Mouse (Mus musculus) neural tube, embryonic 10.5 days (tissue): ENCODE data around the gene A830018L16Rik.

ENCODE experiments used
- DNase-seq: peaks from one replicate; pipeline ENCODE4 v3.0.0-alpha.2; 2017; ENCODE audit warnings: low spot score; ENCODE audit errors: extremely low spot score

A830018L16Rik gene

GRCm38 (mm10) chr1:11650137-11650536, 236.2 kb downstream of the A830018L16Rik start:
- DNase-seq = no peak

- no peak for DNase-seq
Observed at GRCm38 (mm10) chr1:11652773-11653172, 238.9 kb downstream of the A830018L16Rik start.

- no peak for DNase-seq
Observed at GRCm38 (mm10) chr1:11657341-11658060, 243.6 kb downstream of the A830018L16Rik start.

- DNase-seq = no peak
Observed at GRCm38 (mm10) chr1:11658061-11658625, 244.2 kb downstream of the A830018L16Rik start.

GRCm38 (mm10) chr1:11744749-11745314, 330.9 kb downstream of the A830018L16Rik start:
- DNase-seq = no peak

- no peak for DNase-seq
Observed at GRCm38 (mm10) chr1:11748424-11748823, 334.5 kb downstream of the A830018L16Rik start.

- DNase-seq = no peak
Observed at GRCm38 (mm10) chr1:11750065-11750464, 336.2 kb downstream of the A830018L16Rik start.

GRCm38 (mm10) chr1:11750607-11751006, 336.7 kb downstream of the A830018L16Rik start:
- DNase-seq = no peak

- no peak for DNase-seq
Observed at GRCm38 (mm10) chr1:11751996-11752395, 338.1 kb downstream of the A830018L16Rik start.

GRCm38 (mm10) chr1:11788264-11788663, 374.4 kb downstream of the A830018L16Rik start:
- DNase-seq = no peak

- no peak for DNase-seq
Observed at GRCm38 (mm10) chr1:11792820-11793219, 378.9 kb downstream of the A830018L16Rik start.

GRCm38 (mm10) chr1:11795666-11796065, 381.8 kb downstream of the A830018L16Rik start:
- DNase-seq = no peak

- DNase-seq = no peak
Observed at GRCm38 (mm10) chr1:11872847-11873246, 458.9 kb downstream of the A830018L16Rik start.

GRCm38 (mm10) chr1:11873573-11873972, 459.7 kb downstream of the A830018L16Rik start:
- no peak for DNase-seq

GRCm38 (mm10) chr1:11881706-11882105, 467.8 kb downstream of the A830018L16Rik start:
- DNase-seq = no peak

- no peak for DNase-seq
Observed at GRCm38 (mm10) chr1:11895715-11896114, 481.8 kb downstream of the A830018L16Rik start.

- DNase-seq = no peak
Observed at GRCm38 (mm10) chr1:11915873-11916272, 502.0 kb downstream of the A830018L16Rik start.

- DNase-seq = no peak
Observed at GRCm38 (mm10) chr1:11936984-11937383, 523.1 kb downstream of the A830018L16Rik start.

GRCm38 (mm10) chr1:11959421-11960206, 545.7 kb downstream of the A830018L16Rik start:
- DNase-seq = no peak

- DNase-seq = no peak
Observed at GRCm38 (mm10) chr1:11982590-11983136, 568.8 kb downstream of the A830018L16Rik start.

GRCm38 (mm10) chr1:11990011-11990410, 576.1 kb downstream of the A830018L16Rik start:
- DNase-seq = no peak
